In the genomic region with DNA sequence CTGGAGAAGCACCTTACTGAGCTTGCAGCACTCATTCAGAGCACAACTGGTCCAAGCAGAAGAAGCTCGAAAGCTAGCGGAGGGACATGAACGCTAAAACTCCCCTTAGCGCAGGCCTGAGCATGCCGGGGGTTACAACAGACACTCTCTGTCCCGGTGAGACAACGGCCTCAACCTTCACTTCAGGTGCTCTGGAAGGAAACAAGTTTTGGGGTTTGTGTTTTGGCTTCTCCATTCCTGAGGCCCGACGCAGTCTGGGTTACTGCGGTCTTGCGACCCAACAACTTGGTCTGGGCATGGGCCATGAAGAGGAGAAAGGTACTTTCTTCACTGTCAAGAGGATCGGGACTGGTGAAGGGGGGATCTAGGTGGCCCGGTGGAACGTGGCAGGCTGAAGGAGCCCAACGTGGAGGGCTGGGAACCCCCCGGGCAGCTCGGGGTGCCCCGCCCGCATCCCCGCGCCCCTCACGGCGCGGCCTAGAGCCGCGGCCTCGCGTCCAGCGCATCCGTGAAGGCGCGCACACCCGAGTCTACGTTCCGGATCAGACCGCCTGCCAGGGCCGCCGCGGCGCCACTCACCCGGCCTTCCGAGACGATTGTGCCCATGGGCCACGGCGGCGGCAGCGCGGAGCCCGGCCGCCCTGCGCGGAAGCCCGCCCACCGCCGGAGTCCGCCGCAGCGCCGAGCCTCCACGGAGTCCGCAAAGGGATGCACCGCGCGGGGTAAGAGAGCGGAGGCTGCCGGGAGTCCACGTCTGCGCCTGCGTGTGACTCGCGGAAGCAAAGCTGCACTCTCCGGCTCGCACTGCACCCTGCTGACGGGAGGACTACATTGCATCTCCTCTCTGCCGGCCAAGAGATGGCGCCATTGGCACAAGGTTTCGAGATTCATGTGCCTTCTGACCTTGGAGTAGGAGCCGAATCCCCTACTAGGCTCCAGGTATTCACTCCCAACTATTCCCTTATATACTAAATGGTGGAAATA, we compare ENCODE assay signal across 8 mouse cellular contexts. TPM values are rescaled to one million over a fixed set of nuclear protein-coding genes. Genes with fewer than 3 reads are reported as not detected.
A peak's percentile ranks its signal among the peaks of the same experiment; 100 is the strongest.
DNase-seq lines count a peak whose midpoint lies in the region; ATAC-seq and TF ChIP-seq lines count a peak whose summit lies in the region.

No protein-coding gene starts in this region.

- peak; percentile 99; the same call in 1 of the 2 replicates for TF ChIP-seq CTCF in heart, adult 2 months (IDR thresholded peaks at IDR 0.05)

- H3K79me2 ChIP-seq in heart, adult 2 months (replicated peaks; ENCODE audit: control insufficient read depth, insufficient read depth, low read length): no peaks in the 10 kb centered on the region; the same call in 1 of the 2 replicates

- TF ChIP-seq POLR2A in heart, adult 2 months (IDR thresholded peaks at IDR 0.05; ENCODE audit: insufficient read depth, low read depth, low read length): peak; percentile 65; the same call in 1 of the 2 replicates

- H3K9me3 ChIP-seq in embryonic facial prominence, embryonic 14.5 days (ENCODE audit: control insufficient read depth, low read length): no peaks in the 10 kb centered on the region
- H3K9me3 ChIP-seq in limb, embryonic 13.5 days: no peaks in the 10 kb centered on the region
- H3K9me3 ChIP-seq in midbrain, embryonic 16.5 days (replicated peaks; ENCODE audit: control insufficient read depth, low read length, poor library complexity, severe bottlenecking): no peaks in the 10 kb centered on the region

- peak overlapping the region; percentile 72 for H3K27ac ChIP-seq in embryonic facial prominence, embryonic 14.5 days (replicated peaks; ENCODE audit: low read depth, low read length)
- peak overlapping the region; percentile 84 for H3K27ac ChIP-seq in heart, adult 2 months
- H3K27ac ChIP-seq in limb, embryonic 13.5 days: peak overlapping the region; percentile 49
- peak overlapping the region; percentile 75 for H3K27ac ChIP-seq in midbrain, embryonic 16.5 days (ENCODE audit: low read length)

- WGBS in embryonic facial prominence, embryonic 14.5 days: under 1% methylated on average over 46 of the region's 78 CpGs
- WGBS in heart, adult 2 months: under 1% methylated on average over 78 of the region's 78 CpGs
- WGBS in limb, embryonic 13.5 days: under 1% methylated on average over 71 of the region's 78 CpGs
- under 1% methylated on average over 78 of the region's 78 CpGs for WGBS in midbrain, embryonic 16.5 days

- H3K36me3 ChIP-seq in embryonic facial prominence, embryonic 14.5 days (ENCODE audit: control insufficient read depth, insufficient read depth, low read length): peaks cover 35% of the 10 kb centered on the region
- H3K36me3 ChIP-seq in heart, adult 2 months (ENCODE audit: control insufficient read depth, insufficient read depth, low read length): peaks cover 10% of the 10 kb centered on the region
- H3K36me3 ChIP-seq in limb, embryonic 13.5 days: peaks cover 28% of the 10 kb centered on the region
- peaks cover 4% of the 10 kb centered on the region for H3K36me3 ChIP-seq in midbrain, embryonic 16.5 days (ENCODE audit: control insufficient read depth, insufficient read depth, low read length)

- H3K9ac ChIP-seq in embryonic facial prominence, embryonic 14.5 days (ENCODE audit: low read depth, low read length): peak overlapping the region; percentile 99
- peak overlapping the region; percentile 95 for H3K9ac ChIP-seq in heart, adult 2 months (ENCODE audit: low read depth, low read length)
- peak overlapping the region; percentile 97 for H3K9ac ChIP-seq in limb, embryonic 13.5 days
- H3K9ac ChIP-seq in midbrain, embryonic 16.5 days (ENCODE audit: low read depth, low read length): peak overlapping the region; percentile 97

- H3K4me3 ChIP-seq in embryonic facial prominence, embryonic 14.5 days (ENCODE audit: low read depth, low read length): peak overlapping the region; percentile 95
- H3K4me3 ChIP-seq in heart, adult 2 months: peak overlapping the region; percentile 92
- H3K4me3 ChIP-seq in limb, embryonic 13.5 days: peak overlapping the region; percentile 96
- H3K4me3 ChIP-seq in midbrain, embryonic 16.5 days (ENCODE audit: low read depth, low read length): peak overlapping the region; percentile 98

- H3K4me2 ChIP-seq in embryonic facial prominence, embryonic 14.5 days (ENCODE audit: low read depth, low read length): peak overlapping the region; percentile 61
- H3K4me2 ChIP-seq in limb, embryonic 13.5 days (replicated peaks): peak overlapping the region; percentile 90
- peak overlapping the region; percentile 97 for H3K4me2 ChIP-seq in midbrain, embryonic 16.5 days (ENCODE audit: low read length)

- intact Hi-C loops in heart, adult 2 months (cut with DNase I): loop anchor here (2.0 to 10.0 kb wide), 4 partner anchors 62 to 172 kb away; a partner anchor contains a TSS

- ATAC-seq in embryonic facial prominence, embryonic 14.5 days (ENCODE audit: low read depth): peak; percentile 99
- ATAC-seq in limb, embryonic 13.5 days (ENCODE audit: low FRiP score, low read depth): peak; percentile 98
- ATAC-seq in midbrain, embryonic 16.5 days: peak; percentile 100

- TF ChIP-seq EP300 in heart, adult 2 months (IDR thresholded peaks at IDR 0.05; ENCODE audit: insufficient read depth, low read depth, low read length): peak; percentile 96

- 0 out of 2 replicates have a peak, but pooled peaks cover 3% of the 10 kb centered on the region for H3K4me1 ChIP-seq in embryonic facial prominence, embryonic 14.5 days (ENCODE audit: control insufficient read depth, insufficient read depth, low read length)
- H3K4me1 ChIP-seq in heart, adult 2 months (ENCODE audit: control insufficient read depth, insufficient read depth, low read length): no peaks in the 10 kb centered on the region
- H3K4me1 ChIP-seq in limb, embryonic 13.5 days: peaks cover 13% of the 10 kb centered on the region
- H3K4me1 ChIP-seq in midbrain, embryonic 16.5 days (ENCODE audit: control insufficient read depth, insufficient read depth, low read length): peaks cover 11% of the 10 kb centered on the region

- peak; percentile 93 for DNase-seq in 3T3-L1 (ENCODE audit: low read depth, low spot score)
- DNase-seq in adrenal gland, postnatal 4 days (ENCODE audit: low spot score in 2 of 2): peak; percentile 88 to 93
- peak; percentile 96 for DNase-seq in embryonic facial prominence, embryonic 14.5 days (ENCODE audit: low spot score)
- DNase-seq in heart, adult 2 months: peak; percentile 94 to 97
- peak; percentile 93 to 97 for DNase-seq in kidney, adult 8-10 months
- DNase-seq in spleen, postnatal 10 days (ENCODE audit: low spot score in 2 of 2): peak; percentile 92 to 96

- no peaks in the 10 kb centered on the region for H3K27me3 ChIP-seq in embryonic facial prominence, embryonic 14.5 days (replicated peaks; ENCODE audit: control insufficient read depth, insufficient read depth, low read length)
- H3K27me3 ChIP-seq in heart, adult 2 months (ENCODE audit: control insufficient read depth, insufficient read depth, low read length): no peaks in the 10 kb centered on the region
- H3K27me3 ChIP-seq in limb, embryonic 13.5 days: no peaks in the 10 kb centered on the region
- no peaks in the 10 kb centered on the region for H3K27me3 ChIP-seq in midbrain, embryonic 16.5 days (ENCODE audit: control insufficient read depth, insufficient read depth, low read depth, low read length)

RNA-seq across cellular contexts. Expression of a gene that starts 1.2 kb away (rescaled TPM):
- 100 to 1,000 TPM; 136 to 154 TPM for total RNA-seq in adrenal gland, postnatal 4 days (2021)
- 128 and 136 TPM in 2 replicates for polyA plus RNA-seq in embryonic facial prominence, embryonic 14.5 days (2014; fragmentation: Nextera tagmentation; extraction: Ambion mirVana)
- 10 to 100 TPM; 53.2 to 67.5 TPM for total RNA-seq in heart, adult 2 months (2021)
- 32.3 and 39.3 TPM in 2 replicates for polyA plus RNA-seq in heart, adult 2 months (2012; rRNA removed)
- polyA plus RNA-seq in limb, embryonic 13.5 days (2015; fragmentation: Nextera tagmentation; extraction: Ambion mirVana): 172 TPM in 2 replicates
- polyA plus RNA-seq in midbrain, embryonic 16.5 days (2015; fragmentation: Nextera tagmentation; extraction: Ambion mirVana): 132 TPM in 2 replicates

RNA-seq across cellular contexts. Expression of a gene that starts 23.3 kb away (rescaled TPM):
- not detected for total RNA-seq in adrenal gland, postnatal 4 days (2021)
- polyA plus RNA-seq in embryonic facial prominence, embryonic 14.5 days (2014; fragmentation: Nextera tagmentation; extraction: Ambion mirVana): not detected in 2 replicates
- total RNA-seq in heart, adult 2 months (2021): not detected
- not detected in 2 replicates for polyA plus RNA-seq in heart, adult 2 months (2012; rRNA removed)
- not detected in 2 replicates for polyA plus RNA-seq in limb, embryonic 13.5 days (2015; fragmentation: Nextera tagmentation; extraction: Ambion mirVana)
- polyA plus RNA-seq in midbrain, embryonic 16.5 days (2015; fragmentation: Nextera tagmentation; extraction: Ambion mirVana): not detected in 2 replicates

RNA-seq across cellular contexts. Expression of a gene that starts 39.8 kb away (rescaled TPM):
- total RNA-seq in adrenal gland, postnatal 4 days (2021): under 1 TPM; 0.14 TPM
- polyA plus RNA-seq in embryonic facial prominence, embryonic 14.5 days (2014; fragmentation: Nextera tagmentation; extraction: Ambion mirVana): not detected in 2 replicates
- total RNA-seq in heart, adult 2 months (2021): under 1 TPM; 0.80 to 0.81 TPM
- 0.78 and 0.97 TPM in 2 replicates for polyA plus RNA-seq in heart, adult 2 months (2012; rRNA removed)
- polyA plus RNA-seq in limb, embryonic 13.5 days (2015; fragmentation: Nextera tagmentation; extraction: Ambion mirVana): not detected in 2 replicates
- 0.04 TPM in 1 of 2 replicates, not detected in the other for polyA plus RNA-seq in midbrain, embryonic 16.5 days (2015; fragmentation: Nextera tagmentation; extraction: Ambion mirVana)

RNA-seq across cellular contexts. Expression of a gene that starts 48.9 kb away (rescaled TPM):
- total RNA-seq in adrenal gland, postnatal 4 days (2021): 10 to 100 TPM; 37.2 to 38.1 TPM
- polyA plus RNA-seq in embryonic facial prominence, embryonic 14.5 days (2014; fragmentation: Nextera tagmentation; extraction: Ambion mirVana): 9.2 and 9.8 TPM in 2 replicates
- 10 to 100 TPM in 1 of 2 experiments, 1 to 10 TPM in 1; 9.0 to 12.1 TPM for total RNA-seq in heart, adult 2 months (2021)
- polyA plus RNA-seq in heart, adult 2 months (2012; rRNA removed): 13.1 and 14.3 TPM in 2 replicates
- 16.5 and 17.8 TPM in 2 replicates for polyA plus RNA-seq in limb, embryonic 13.5 days (2015; fragmentation: Nextera tagmentation; extraction: Ambion mirVana)
- polyA plus RNA-seq in midbrain, embryonic 16.5 days (2015; fragmentation: Nextera tagmentation; extraction: Ambion mirVana): 34.2 and 35.4 TPM in 2 replicates

Comparison
In these comparisons a context has a peak if more than half of its experiments do, and no peak if none do; other contexts are left out.
1. Peak in every context shown above with its lines: DNase-seq, ATAC-seq, H3K4me3 ChIP-seq and H3K27ac ChIP-seq.